Mouse (Mus musculus): ENCODE data around the gene Ddx31.

- TF ChIP-seq POLR2A (IDR thresholded peaks at IDR 0.05; ENCODE audit: insufficient read depth, low read depth, low read length) (no peak), CTCF (IDR thresholded peaks at IDR 0.05; ENCODE audit: insufficient read depth, low read depth, low read length) (no peak)
Observed at GRCm38 (mm10) chr2:28842042-28842441, 1.8 kb downstream of the Ddx31 start.
